In genomic region chr4:150230460-150231407, GRCm38 (mm10) we compare ENCODE assay signal across 9 mouse cellular contexts. TPM values are rescaled to one million over a fixed set of nuclear protein-coding genes. Genes with fewer than 3 reads are reported as not detected.
DNase-seq lines count a peak whose midpoint lies in the region; ATAC-seq and TF ChIP-seq lines count a peak whose summit lies in the region.
"Had no signal": no experiment of that assay in that cellular context is flagged by ENCODE, and none has a peak within 500 bp of the region (broad histone marks: within the 10 kb centered on the region; RNA-seq: fewer than 3 reads in every experiment).

No protein-coding gene starts in this region.

- peak; percentile 65 for ATAC-seq in frontal cortex, adult (ENCODE audit: low TSS enrichment)
- 0 out of 2 replicates have a peak, but pooled peaks have one; percentile 11 for ATAC-seq in kidney, embryonic 16.5 days (ENCODE audit: low FRiP score, low TSS enrichment)
- ATAC-seq in intestine, postnatal 0 days = no peak

- DNase-seq in frontal cortex, postnatal 10 days (ENCODE audit: low spot score in 2 of 2) = no peak
- DNase-seq in testis, postnatal 10 days (ENCODE audit: low spot score) = no peak
- peak; percentile 64 for DNase-seq in retina, postnatal 1 day
- no peak for DNase-seq in B cell, adult 2 months

- no peaks in the 10 kb centered on the region for H3K36me3 ChIP-seq in testis, adult 2 months (ENCODE audit: control insufficient read depth, insufficient read depth, low read length)
- H3K36me3 ChIP-seq in kidney, embryonic 16.5 days (ENCODE audit: insufficient read depth, low read length) = no peaks in the 10 kb centered on the region
- no peaks in the 10 kb centered on the region for H3K36me3 ChIP-seq in intestine, postnatal 0 days (ENCODE audit: control insufficient read depth, insufficient read depth)
- H3K36me3 ChIP-seq: G1E had no signal

- no peak for TF ChIP-seq POLR2A in testis, adult 2 months (IDR thresholded peaks at IDR 0.05; ENCODE audit: control insufficient read depth, low read depth, low read length)

- peak overlapping the region; percentile 62 for H3K27ac ChIP-seq in testis, adult 2 months (ENCODE audit: control insufficient read depth, insufficient read depth, low read depth, low read length)
- peak overlapping the region; percentile 61 for H3K27ac ChIP-seq in kidney, embryonic 16.5 days (ENCODE audit: low read length)
- H3K27ac ChIP-seq in intestine, postnatal 0 days (ENCODE audit: low read depth, low read length) = no peak overlapping the region

- no peak overlapping the region for H3K4me3 ChIP-seq in testis, adult 2 months (ENCODE audit: control insufficient read depth, low read depth, low read length)
- no peak overlapping the region for H3K4me3 ChIP-seq in kidney, embryonic 16.5 days (ENCODE audit: low read length)
- no peak overlapping the region for H3K4me3 ChIP-seq in intestine, postnatal 0 days (ENCODE audit: low read depth, low read length)

- H3K27me3 ChIP-seq in testis, adult 2 months (ENCODE audit: control insufficient read depth, insufficient read depth, low read length) = no peaks in the 10 kb centered on the region
- H3K27me3 ChIP-seq in kidney, embryonic 16.5 days (ENCODE audit: insufficient read depth, low read length) = no peaks in the 10 kb centered on the region
- H3K27me3 ChIP-seq in intestine, postnatal 0 days (replicated peaks; ENCODE audit: control insufficient read depth, insufficient read depth, low read length) = no peaks in the 10 kb centered on the region

- H3K9me3 ChIP-seq in kidney, embryonic 16.5 days (ENCODE audit: low read length) = no peaks in the 10 kb centered on the region
- no peaks in the 10 kb centered on the region for H3K9me3 ChIP-seq in intestine, postnatal 0 days (ENCODE audit: control insufficient read depth)
- H3K9me3 ChIP-seq: G1E had no signal

- WGBS in kidney, embryonic 16.5 days = 11% methylated on average over 21 of the region's 21 CpGs
- WGBS in intestine, postnatal 0 days = 45% methylated on average over 21 of the region's 21 CpGs

- peak overlapping the region; percentile 22 for H3K9ac ChIP-seq in kidney, embryonic 16.5 days (replicated peaks; ENCODE audit: low read length)
- H3K9ac ChIP-seq in intestine, postnatal 0 days (ENCODE audit: low read depth, low read length) = no peak overlapping the region

- H3K4me1 ChIP-seq in testis, adult 2 months (ENCODE audit: control insufficient read depth, insufficient read depth, low read length) = peaks cover 21% of the 10 kb centered on the region
- H3K4me1 ChIP-seq in kidney, embryonic 16.5 days (ENCODE audit: insufficient read depth, low read length) = peaks cover 37% of the 10 kb centered on the region
- no peaks in the 10 kb centered on the region for H3K4me1 ChIP-seq in intestine, postnatal 0 days (replicated peaks; ENCODE audit: control insufficient read depth, insufficient read depth, low read length)

- H3K4me2 ChIP-seq in kidney, embryonic 16.5 days (replicated peaks; ENCODE audit: low read depth, low read length) = peak overlapping the region; percentile 7; the same call in 1 of the 2 replicates
- H3K4me2 ChIP-seq in intestine, postnatal 0 days (replicated peaks; ENCODE audit: low read depth) = no peak overlapping the region

- no peak for TF ChIP-seq CTCF in testis, adult 2 months (IDR thresholded peaks at IDR 0.05; ENCODE audit: control insufficient read depth, insufficient read depth, insufficient replicate concordance, low read depth, low read length)
- no peak for TF ChIP-seq CTCF in intestine, postnatal 0 days (IDR thresholded peaks at IDR 0.05; ENCODE audit: low read depth)

RNA-seq across cellular contexts. Expression of gene Eno1, which starts 5.8 kb away (rescaled TPM):
- 477 and 586 TPM in 2 replicates for polyA plus RNA-seq in testis, adult 2 months (2012; rRNA removed)
- 1,990 and 2,045 TPM in 2 replicates for polyA plus RNA-seq in kidney, embryonic 16.5 days (2015; fragmentation: Nextera tagmentation; extraction: Ambion mirVana)
- polyA plus RNA-seq in intestine, postnatal 0 days (2015; fragmentation: Nextera tagmentation; extraction: Ambion mirVana) = 644 and 733 TPM in 2 replicates

RNA-seq across cellular contexts. Expression of gene Car6, which starts 29.6 kb away (rescaled TPM):
- 0.10 TPM in 1 of 2 replicates, not detected in the other for polyA plus RNA-seq in testis, adult 2 months (2012; rRNA removed)
- polyA plus RNA-seq in kidney, embryonic 16.5 days (2015; fragmentation: Nextera tagmentation; extraction: Ambion mirVana) = 0.29 TPM in 1 of 2 replicates, not detected in the other
- not detected in 2 replicates for polyA plus RNA-seq in intestine, postnatal 0 days (2015; fragmentation: Nextera tagmentation; extraction: Ambion mirVana)
- polyA plus RNA-seq: G1E had no signal

RNA-seq across cellular contexts. Expression of gene Rere, which starts 50.7 kb away (rescaled TPM):
- 21.1 and 26.2 TPM in 2 replicates for polyA plus RNA-seq in testis, adult 2 months (2012; rRNA removed)
- polyA plus RNA-seq in kidney, embryonic 16.5 days (2015; fragmentation: Nextera tagmentation; extraction: Ambion mirVana) = 30.7 and 40.6 TPM in 2 replicates
- 20.7 and 22.4 TPM in 2 replicates for polyA plus RNA-seq in intestine, postnatal 0 days (2015; fragmentation: Nextera tagmentation; extraction: Ambion mirVana)
